Mouse (Mus musculus) hindlimb bud, embryonic 11.5 days (tissue): ENCODE measurements around the gene Acsl6.

Source experiments
- DNase-seq: peaks from one replicate; pipeline ENCODE4 v3.0.0-alpha.2; 2012; ENCODE audit warnings: low read depth, low spot score; ENCODE audit errors: extremely low spot score

Gene Acsl6

GRCm38 (mm10) chr11:54305331-54305730 is 1.7 kb downstream of the Acsl6 start:
- no peak for DNase-seq

GRCm38 (mm10) chr11:54307139-54307816 is 3.7 kb downstream of the Acsl6 start:
- DNase-seq = no peak

- no peak for DNase-seq
Observed at GRCm38 (mm10) chr11:54310588-54310987, 7.0 kb downstream of the Acsl6 start.

- DNase-seq = no peak
Observed at GRCm38 (mm10) chr11:54312021-54312420, 8.4 kb downstream of the Acsl6 start.

- DNase-seq = no peak
Observed at GRCm38 (mm10) chr11:54312603-54313002, 9.0 kb downstream of the Acsl6 start.

- no peak for DNase-seq
Observed at GRCm38 (mm10) chr11:54313391-54314360, 10.1 kb downstream of the Acsl6 start.

GRCm38 (mm10) chr11:54314740-54315139 is 11.1 kb downstream of the Acsl6 start:
- DNase-seq = no peak

GRCm38 (mm10) chr11:54315336-54315735 is 11.7 kb downstream of the Acsl6 start:
- DNase-seq = no peak

GRCm38 (mm10) chr11:54317361-54317760 is 13.8 kb downstream of the Acsl6 start:
- DNase-seq = no peak

- DNase-seq = no peak
Observed at GRCm38 (mm10) chr11:54317795-54318194, 14.2 kb downstream of the Acsl6 start.

GRCm38 (mm10) chr11:54321802-54322532 is 18.4 kb downstream of the Acsl6 start:
- DNase-seq = no peak

GRCm38 (mm10) chr11:54331463-54332183 is 28.0 kb downstream of the Acsl6 start:
- no peak for DNase-seq

GRCm38 (mm10) chr11:54336165-54336707 is 32.6 kb downstream of the Acsl6 start:
- no peak for DNase-seq

- peak; percentile 18 for DNase-seq
Observed at GRCm38 (mm10) chr11:54343703-54344102, 40.1 kb downstream of the Acsl6 start.

- DNase-seq = no peak
Observed at GRCm38 (mm10) chr11:54351704-54352103, 48.1 kb downstream of the Acsl6 start.

- DNase-seq = no peak
Observed at GRCm38 (mm10) chr11:54353121-54353576, 49.6 kb downstream of the Acsl6 start.

- DNase-seq = peak; percentile 82
Observed at GRCm38 (mm10) chr11:54354595-54355563, 51.3 kb downstream of the Acsl6 start.

GRCm38 (mm10) chr11:54355564-54355955 is 52.0 kb downstream of the Acsl6 start:
- DNase-seq = no peak

- no peak for DNase-seq
Observed at GRCm38 (mm10) chr11:54356676-54357075, 53.1 kb downstream of the Acsl6 start.
